Mouse (Mus musculus): Measurements from ENCODE around the gene Usp39.

DNA sequence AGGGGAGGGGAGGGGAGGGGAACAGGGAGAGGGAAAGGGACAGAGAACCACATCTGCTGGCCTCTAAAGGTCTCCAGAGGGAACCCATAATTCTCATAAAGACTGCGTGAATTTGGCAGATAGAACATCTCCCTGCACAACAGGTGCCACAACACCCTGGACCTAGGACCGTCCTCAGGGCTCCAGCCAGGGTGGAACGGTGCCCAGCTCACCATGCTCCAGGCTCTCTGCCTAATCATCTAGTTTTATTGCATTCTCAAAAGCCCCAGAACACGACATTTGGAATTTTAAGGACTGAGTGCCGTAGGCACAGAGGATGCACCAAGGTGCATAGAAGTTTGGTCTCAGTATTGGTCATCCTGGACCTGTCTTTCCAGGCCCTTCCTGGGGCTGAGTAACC is 74.7 kb downstream of the Usp39 start:
- TF ChIP-seq CTCF (IDR thresholded peaks at IDR 0.05; ENCODE audit: low read depth, low read length) (no peak), POLR2A (IDR thresholded peaks at IDR 0.05; ENCODE audit: borderline replicate concordance, low read depth, low read length) (no peak)
